Mouse (Mus musculus): Measurements from ENCODE around the gene Gpr68.

GRCm38 (mm10) chr12:100878556-100878955 is 29.4 kb downstream of the Gpr68 start:
- no peak for TF ChIP-seq GATA1 (IDR thresholded peaks at IDR 0.05; ENCODE audit: low read length)
- no peak for TF ChIP-seq TAL1 (IDR thresholded peaks at IDR 0.05; ENCODE audit: low read length)

Measured in erythroblast, embryonic 14.5 days (primary cell).